Mouse (Mus musculus): ENCODE results near the gene Foxd1. TPM values are rescaled to one million over a fixed set of nuclear protein-coding genes. Genes with fewer than 3 reads are reported as not detected.

The Foxd1 gene
- polyA plus RNA-seq, 1 experiment from 2014 or later, result 0.54 TPM

DNA sequence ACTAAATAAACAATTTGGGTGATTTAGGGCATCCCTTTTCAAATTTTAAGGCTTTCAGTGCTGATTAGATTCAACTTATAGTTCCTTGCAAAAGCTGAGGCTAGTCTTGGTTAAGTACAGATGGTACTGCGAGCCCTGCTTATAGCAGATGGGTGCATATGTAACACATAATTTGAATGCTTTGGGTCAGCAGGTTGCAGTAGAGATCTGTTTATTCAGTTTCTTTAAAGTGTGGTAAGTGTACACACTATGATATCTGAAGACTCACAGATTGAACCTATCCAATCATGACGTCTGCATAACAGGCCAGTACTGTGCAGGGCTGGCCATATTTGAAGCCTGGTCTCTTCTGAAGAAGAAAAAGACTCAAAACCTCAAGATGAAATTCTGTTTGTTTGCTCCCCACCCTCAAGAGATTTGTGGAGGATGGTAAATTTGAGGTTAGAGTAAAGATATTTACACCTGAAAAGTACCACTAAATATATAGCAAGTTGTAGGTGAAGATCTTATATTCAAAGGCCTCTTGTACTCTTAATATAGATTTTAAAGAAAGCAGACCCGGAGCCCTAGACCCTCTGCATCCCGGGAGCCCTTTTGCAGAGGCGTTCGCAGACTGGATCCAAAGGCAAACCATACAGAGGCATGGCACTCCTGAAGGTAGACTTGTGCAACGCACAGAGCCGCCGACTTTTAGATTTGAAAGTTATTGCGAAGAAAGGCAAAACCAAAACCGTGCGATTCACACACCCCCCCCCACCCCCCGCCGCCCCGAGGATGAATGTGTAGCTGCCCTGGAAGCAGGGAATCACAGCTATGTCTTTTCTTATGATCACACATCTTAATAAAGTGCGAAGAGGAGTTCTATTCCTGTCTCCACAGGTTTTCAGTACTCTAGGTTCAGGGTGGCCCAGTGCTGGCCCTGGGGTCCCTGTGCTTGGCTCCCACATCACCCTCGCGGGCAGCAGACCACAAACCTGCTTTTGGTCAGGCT, 3.7 kb downstream of the Foxd1 start:
- no peak overlapping the region for H3K9ac ChIP-seq (replicated peaks; ENCODE audit: low read length)
- H3K9me3 ChIP-seq (ENCODE audit: control insufficient read depth, low read length), result no peaks in the 10 kb centered on the region; the same call in 1 of the 2 replicates
- H3K4me2 ChIP-seq (ENCODE audit: low read length), result peak overlapping the region; percentile 21
- peaks cover 84% of the 10 kb centered on the region for H3K27me3 ChIP-seq (ENCODE audit: control insufficient read depth, insufficient read depth, low read length)
- 2% methylated on average over 18 of the region's 18 CpGs for WGBS
- no peak overlapping the region for H3K27ac ChIP-seq (replicated peaks; ENCODE audit: low read depth, low read length)
- no peaks in the 10 kb centered on the region for H3K36me3 ChIP-seq (ENCODE audit: control insufficient read depth, insufficient read depth, low read length)
- DNase-seq (peak; percentile 42), ATAC-seq (ENCODE audit: low FRiP score, low TSS enrichment) (no peak)
- H3K4me3 ChIP-seq (replicated peaks; ENCODE audit: low read depth, low read length), result no peak overlapping the region
- peaks cover 10% of the 10 kb centered on the region for H3K4me1 ChIP-seq (ENCODE audit: control insufficient read depth, insufficient read depth, low read length)

DNA sequence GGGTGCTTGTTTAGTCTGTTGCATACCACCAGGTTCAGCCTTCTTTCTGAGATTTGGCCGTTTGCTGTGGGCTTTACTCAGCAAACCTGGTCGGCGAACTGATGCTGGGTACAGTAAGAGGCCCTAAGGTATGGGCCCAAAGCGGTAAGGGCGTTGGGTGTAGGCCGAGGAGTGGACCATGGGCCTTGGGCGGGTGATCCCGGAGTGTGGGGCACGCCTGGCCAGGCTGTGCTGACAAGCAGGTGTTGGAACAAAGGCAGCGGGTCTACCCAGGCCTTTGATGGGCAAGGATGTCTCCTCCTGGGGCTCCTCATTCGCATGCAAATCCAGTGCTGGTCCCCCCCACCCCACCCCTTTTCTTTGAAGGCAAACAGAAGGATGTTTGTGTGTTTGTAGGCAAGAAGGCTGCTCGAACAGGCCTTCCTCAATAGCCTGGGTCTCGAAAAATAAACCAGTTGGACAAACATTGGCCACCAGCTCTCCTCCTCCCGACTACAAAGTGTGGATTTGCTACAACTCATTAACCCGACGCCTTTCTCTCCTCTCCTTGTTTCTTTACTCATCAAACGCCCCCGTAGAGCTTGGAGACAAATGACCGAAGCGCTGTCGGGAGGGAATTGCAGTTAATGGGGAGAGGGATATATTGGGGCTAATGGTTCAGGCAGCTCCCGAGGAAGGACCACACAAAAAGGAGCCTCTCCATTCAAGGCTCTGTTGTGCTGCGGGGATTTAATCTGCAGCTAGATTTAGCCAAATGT, 4.6 kb downstream of the Foxd1 start:
- H3K36me3 ChIP-seq (ENCODE audit: control insufficient read depth, insufficient read depth, low read length), result no peaks in the 10 kb centered on the region
- DNase-seq (peak; percentile 39), ATAC-seq (ENCODE audit: low FRiP score, low TSS enrichment) (no peak)
- no peaks in the 10 kb centered on the region; the same call in 1 of the 2 replicates for H3K9me3 ChIP-seq (ENCODE audit: control insufficient read depth, low read length)
- no peak overlapping the region for H3K9ac ChIP-seq (replicated peaks; ENCODE audit: low read length)
- H3K27ac ChIP-seq (replicated peaks; ENCODE audit: low read depth, low read length), result no peak overlapping the region
- H3K4me3 ChIP-seq (replicated peaks; ENCODE audit: low read depth, low read length), result no peak overlapping the region
- peak overlapping the region; percentile 21 for H3K4me2 ChIP-seq (ENCODE audit: low read length)
- H3K4me1 ChIP-seq (ENCODE audit: control insufficient read depth, insufficient read depth, low read length), result peaks cover 10% of the 10 kb centered on the region
- peaks cover 88% of the 10 kb centered on the region for H3K27me3 ChIP-seq (ENCODE audit: control insufficient read depth, insufficient read depth, low read length)
- WGBS, result 2% methylated on average over 23 of the region's 23 CpGs

DNA sequence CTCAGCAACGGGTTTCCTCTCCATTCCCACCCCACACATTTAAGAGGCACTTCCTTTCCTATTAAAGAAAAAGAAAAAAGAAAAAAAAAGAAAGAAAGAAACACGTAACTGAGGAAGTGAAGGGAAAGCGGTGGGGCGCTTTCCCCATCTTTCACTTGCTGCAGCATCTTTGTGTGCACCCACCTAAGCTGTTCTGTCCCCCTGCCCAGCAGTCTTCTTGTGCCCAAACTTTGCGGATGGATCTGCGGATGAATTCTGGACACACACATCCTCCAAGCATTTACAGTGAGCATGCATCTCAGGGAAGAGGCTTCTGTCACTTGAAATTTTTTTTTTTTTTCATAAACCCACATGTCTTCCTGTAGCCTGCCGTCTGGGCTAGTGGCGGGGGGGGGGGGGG, 5.3 kb downstream of the Foxd1 start:
- no peak overlapping the region for H3K4me3 ChIP-seq (replicated peaks; ENCODE audit: low read depth, low read length)

DNA sequence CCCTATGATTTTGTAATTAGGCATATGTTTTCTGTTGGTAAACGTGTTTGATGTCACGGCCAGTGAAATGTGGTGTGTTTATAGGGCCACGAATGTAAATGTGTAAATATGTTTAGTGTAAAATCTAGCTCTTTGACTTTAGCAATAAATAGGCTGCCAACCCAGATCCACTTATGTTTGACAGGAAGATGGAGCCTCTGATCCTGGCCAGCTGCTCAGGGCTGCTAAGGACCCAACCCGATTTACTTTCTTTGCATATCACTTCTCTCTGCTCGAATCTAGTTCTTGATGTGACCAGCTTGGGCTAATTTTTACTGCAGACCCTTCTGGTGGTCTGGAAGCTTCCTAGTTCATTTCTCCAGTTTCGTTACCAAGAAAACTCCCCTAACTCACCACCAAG, 6.3 kb downstream of the Foxd1 start:
- DNase-seq, result no peak
- H3K27ac ChIP-seq (replicated peaks; ENCODE audit: low read depth, low read length), result no peak overlapping the region
- peaks cover 1% of the 10 kb centered on the region; the same call in 1 of the 2 replicates for H3K4me1 ChIP-seq (ENCODE audit: control insufficient read depth, insufficient read depth, low read length)
- no peak for ATAC-seq (ENCODE audit: low FRiP score, low TSS enrichment)
- no peak overlapping the region for H3K4me2 ChIP-seq (ENCODE audit: low read length)
- WGBS, result 5% methylated on average over 6 of the region's 6 CpGs
- H3K4me3 ChIP-seq (replicated peaks; ENCODE audit: low read depth, low read length), result no peak overlapping the region
- no peaks in the 10 kb centered on the region; the same call in 1 of the 2 replicates for H3K9me3 ChIP-seq (ENCODE audit: control insufficient read depth, low read length)
- H3K27me3 ChIP-seq (ENCODE audit: control insufficient read depth, insufficient read depth, low read length), result peaks cover 84% of the 10 kb centered on the region
- H3K36me3 ChIP-seq (ENCODE audit: control insufficient read depth, insufficient read depth, low read length), result no peaks in the 10 kb centered on the region
- no peak overlapping the region for H3K9ac ChIP-seq (replicated peaks; ENCODE audit: low read length)

More for the DNA sequence above, 5.3 kb downstream of the Foxd1 start:
- peaks cover 86% of the 10 kb centered on the region for H3K27me3 ChIP-seq (ENCODE audit: control insufficient read depth, insufficient read depth, low read length)
- no peaks in the 10 kb centered on the region for H3K36me3 ChIP-seq (ENCODE audit: control insufficient read depth, insufficient read depth, low read length)
- H3K27ac ChIP-seq (replicated peaks; ENCODE audit: low read depth, low read length), result no peak overlapping the region
- no peak overlapping the region for H3K9ac ChIP-seq (replicated peaks; ENCODE audit: low read length)
- 0% methylated on average over 7 of the region's 8 CpGs for WGBS
- ATAC-seq (ENCODE audit: low FRiP score, low TSS enrichment) (no peak), DNase-seq (peak; percentile 18)
- H3K9me3 ChIP-seq (ENCODE audit: control insufficient read depth, low read length), result no peaks in the 10 kb centered on the region; the same call in 1 of the 2 replicates
- no peak overlapping the region for H3K4me2 ChIP-seq (ENCODE audit: low read length)
- H3K4me1 ChIP-seq (ENCODE audit: control insufficient read depth, insufficient read depth, low read length), result peaks cover 7% of the 10 kb centered on the region

DNA sequence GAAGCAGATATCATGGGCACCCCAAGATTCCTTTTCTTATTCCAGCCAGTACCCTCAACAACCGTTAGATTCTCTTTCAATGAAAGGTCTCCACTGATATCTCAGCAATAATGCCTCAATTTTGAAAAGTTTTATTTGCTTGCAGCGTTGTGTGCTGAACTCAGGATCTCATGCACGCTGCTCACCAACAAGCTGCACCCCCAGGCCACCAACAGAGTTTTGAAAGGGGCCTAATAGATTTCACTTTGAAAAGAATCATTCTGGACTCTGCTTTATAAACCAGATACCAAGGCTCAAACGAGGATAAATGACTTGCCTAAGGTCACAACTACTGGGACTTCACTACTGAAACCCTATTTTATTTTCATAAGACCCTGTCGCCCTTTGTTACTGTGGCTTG, 7.1 kb downstream of the Foxd1 start:
- Histone ChIP-seq H3K4me2 (ENCODE audit: low read length) (no peak overlapping the region), H3K9ac (replicated peaks; ENCODE audit: low read length) (no peak overlapping the region), H3K27me3 (ENCODE audit: control insufficient read depth, insufficient read depth, low read length) (peaks cover 83% of the 10 kb centered on the region), H3K27ac (replicated peaks; ENCODE audit: low read depth, low read length) (no peak overlapping the region), H3K4me3 (replicated peaks; ENCODE audit: low read depth, low read length) (no peak overlapping the region), H3K36me3 (ENCODE audit: control insufficient read depth, insufficient read depth, low read length) (no peaks in the 10 kb centered on the region), H3K9me3 (ENCODE audit: control insufficient read depth, low read length) (no peaks in the 10 kb centered on the region; the same call in 1 of the 2 replicates), H3K4me1 (ENCODE audit: control insufficient read depth, insufficient read depth, low read length) (no peaks in the 10 kb centered on the region; the same call in 1 of the 2 replicates)
- ATAC-seq (ENCODE audit: low FRiP score, low TSS enrichment) (no peak), DNase-seq (no peak)
- 1% methylated on average over 5 of the region's 5 CpGs for WGBS

DNA sequence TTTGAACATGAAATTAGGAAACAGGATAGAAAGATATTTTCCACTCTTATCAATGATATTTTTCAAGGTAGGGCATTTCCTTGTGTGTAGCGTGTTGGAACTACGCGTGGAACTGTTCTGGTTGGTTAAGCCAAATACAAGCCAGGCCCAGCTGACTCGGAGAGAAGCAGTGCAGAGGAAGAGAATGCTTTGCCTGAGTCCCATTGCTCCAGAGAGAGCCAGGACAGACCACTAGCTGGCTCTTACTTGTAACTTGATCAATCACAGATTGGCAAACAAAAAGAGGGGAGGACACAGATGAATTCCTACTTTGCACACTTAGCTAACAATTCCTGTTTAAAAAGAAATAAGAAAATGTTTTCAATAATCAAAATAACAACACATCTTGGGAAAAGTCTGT, 9.0 kb downstream of the Foxd1 start:
- Histone ChIP-seq H3K4me1 (ENCODE audit: control insufficient read depth, insufficient read depth, low read length) (no peaks in the 10 kb centered on the region; the same call in 1 of the 2 replicates), H3K27me3 (ENCODE audit: control insufficient read depth, insufficient read depth, low read length) (peaks cover 87% of the 10 kb centered on the region), H3K4me2 (ENCODE audit: low read length) (no peak overlapping the region), H3K36me3 (ENCODE audit: control insufficient read depth, insufficient read depth, low read length) (no peaks in the 10 kb centered on the region), H3K4me3 (replicated peaks; ENCODE audit: low read depth, low read length) (no peak overlapping the region), H3K9ac (replicated peaks; ENCODE audit: low read length) (no peak overlapping the region), H3K9me3 (ENCODE audit: control insufficient read depth, low read length) (no peaks in the 10 kb centered on the region; the same call in 1 of the 2 replicates), H3K27ac (replicated peaks; ENCODE audit: low read depth, low read length) (no peak overlapping the region)
- peak; percentile 7 for DNase-seq
- WGBS, result 6% methylated on average over 4 of the region's 4 CpGs
- no peak for ATAC-seq (ENCODE audit: low FRiP score, low TSS enrichment)

DNA sequence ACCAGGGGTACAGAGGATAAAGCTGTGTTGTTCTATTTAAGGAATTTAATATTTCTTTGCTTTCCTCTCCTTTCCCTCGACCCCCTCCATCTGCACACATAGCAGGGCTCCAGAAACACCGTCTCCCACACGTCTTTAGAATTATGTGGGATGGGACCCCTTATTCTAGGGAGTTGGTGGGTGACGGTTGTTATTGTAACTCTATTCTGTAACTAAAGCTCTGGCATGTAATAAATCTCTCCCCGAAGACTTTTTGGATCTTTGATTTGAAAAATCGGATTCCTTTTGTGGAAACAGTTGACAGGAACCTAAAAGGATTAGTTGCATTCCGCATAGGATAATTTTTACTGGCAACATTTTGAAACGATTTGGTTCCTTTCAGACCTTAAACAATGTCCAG, 11.0 kb downstream of the Foxd1 start:
- Histone ChIP-seq H3K4me2 (ENCODE audit: low read length) (no peak overlapping the region), H3K9me3 (ENCODE audit: control insufficient read depth, low read length) (no peaks in the 10 kb centered on the region; the same call in 1 of the 2 replicates), H3K27me3 (ENCODE audit: control insufficient read depth, insufficient read depth, low read length) (peaks cover 87% of the 10 kb centered on the region), H3K9ac (replicated peaks; ENCODE audit: low read length) (no peak overlapping the region), H3K4me3 (replicated peaks; ENCODE audit: low read depth, low read length) (no peak overlapping the region), H3K4me1 (ENCODE audit: control insufficient read depth, insufficient read depth, low read length) (no peaks in the 10 kb centered on the region), H3K27ac (replicated peaks; ENCODE audit: low read depth, low read length) (no peak overlapping the region), H3K36me3 (ENCODE audit: control insufficient read depth, insufficient read depth, low read length) (no peaks in the 10 kb centered on the region)
- DNase-seq (no peak), ATAC-seq (ENCODE audit: low FRiP score, low TSS enrichment) (no peak)
- 0% methylated on average over 8 of the region's 8 CpGs for WGBS

DNA sequence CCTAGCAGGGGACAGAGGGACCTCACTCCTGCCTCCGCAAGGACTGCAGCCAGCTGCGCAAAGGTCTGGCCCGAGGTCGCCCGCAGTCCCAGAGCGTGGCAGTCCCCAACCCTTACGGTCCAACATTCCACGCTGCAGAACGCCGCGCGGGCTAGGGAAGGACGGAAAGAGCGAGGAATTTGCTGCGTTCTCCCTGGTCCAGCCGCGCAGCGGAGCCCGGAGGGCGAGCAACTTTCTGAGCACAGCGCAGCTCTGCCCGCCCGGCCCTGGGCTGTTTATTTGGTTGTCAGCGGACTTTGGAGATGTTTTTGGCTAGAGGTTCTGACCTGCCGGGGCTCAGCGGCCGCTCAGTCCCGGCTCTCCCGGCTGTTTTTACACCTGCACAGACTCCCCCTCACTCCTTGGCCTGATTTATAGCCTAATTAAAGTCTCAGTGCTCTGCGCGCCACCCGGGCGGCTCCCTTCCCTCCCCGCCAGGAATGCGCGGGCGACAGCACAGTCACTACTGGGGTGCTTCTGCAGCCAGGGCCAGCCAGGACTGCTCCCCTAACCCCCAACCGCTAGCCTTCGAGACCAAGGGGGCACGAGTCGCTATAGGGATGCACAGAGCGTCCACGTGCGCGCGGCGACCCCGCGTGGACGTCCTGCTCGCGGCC, 11.9 kb downstream of the Foxd1 start:
- Histone ChIP-seq H3K9ac (replicated peaks; ENCODE audit: low read length) (no peak overlapping the region), H3K27me3 (ENCODE audit: control insufficient read depth, insufficient read depth, low read length) (peaks cover 85% of the 10 kb centered on the region), H3K4me2 (ENCODE audit: low read length) (peak overlapping the region; percentile 34), H3K9me3 (ENCODE audit: control insufficient read depth, low read length) (no peaks in the 10 kb centered on the region; the same call in 1 of the 2 replicates), H3K4me3 (replicated peaks; ENCODE audit: low read depth, low read length) (0 out of 2 replicates have a peak overlapping the region, but pooled peaks have one; percentile 15), H3K27ac (replicated peaks; ENCODE audit: low read depth, low read length) (no peak overlapping the region), H3K36me3 (ENCODE audit: control insufficient read depth, insufficient read depth, low read length) (no peaks in the 10 kb centered on the region), H3K4me1 (ENCODE audit: control insufficient read depth, insufficient read depth, low read length) (no peaks in the 10 kb centered on the region)
- under 1% methylated on average over 52 of the region's 52 CpGs for WGBS
- ATAC-seq (ENCODE audit: low FRiP score, low TSS enrichment), result no peak
- no peak for DNase-seq
